Mouse (Mus musculus): ENCODE measurements around the gene Cdh3.

DNA sequence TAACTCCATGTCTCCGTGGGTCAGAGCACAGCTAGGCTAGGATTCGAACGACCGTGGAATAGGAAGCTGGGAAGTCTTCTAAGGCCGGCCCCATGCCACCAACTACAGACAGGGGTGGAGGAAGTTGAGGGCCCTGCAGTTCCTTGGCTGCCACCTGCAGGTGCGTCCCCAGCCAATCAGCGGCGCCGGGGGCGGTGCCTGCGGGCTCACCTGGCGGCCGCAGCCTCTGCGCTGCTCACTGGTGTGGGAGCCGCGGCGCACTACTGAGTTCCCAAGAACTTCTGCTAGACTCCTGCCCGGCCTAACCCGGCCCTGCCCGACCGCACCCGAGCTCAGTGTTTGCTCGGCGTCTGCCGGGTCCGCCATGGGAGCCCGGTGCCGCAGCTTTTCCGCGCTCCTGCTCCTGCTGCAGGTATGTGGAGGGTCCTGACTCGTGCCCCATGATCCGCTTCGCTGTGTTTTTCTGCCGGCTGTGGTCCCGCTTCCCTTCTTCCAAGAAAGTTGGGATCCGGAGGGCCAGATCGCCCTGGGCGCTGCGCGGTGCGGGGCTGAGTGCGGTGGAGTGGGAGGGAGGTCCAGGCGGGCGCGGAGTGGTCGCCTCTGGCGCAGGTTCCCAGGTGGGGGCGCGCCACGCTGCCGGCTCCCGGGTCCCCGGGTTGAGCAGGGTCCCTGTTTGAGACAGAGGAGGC lies 92.6 kb downstream of the Cdh3 start, which contains the start of gene Cdh1:
- TF ChIP-seq CTCF (conservative IDR thresholded peaks at IDR 0.05; ENCODE audit: low read length) = no peak
- TF ChIP-seq POU5F1 (IDR thresholded peaks at IDR 0.05; ENCODE audit: borderline replicate concordance, low read length) = no peak
